Mouse (Mus musculus) lung, embryonic 14.5 days (tissue): ENCODE measurements around the gene Atp2a3. TPM values are rescaled to one million over a fixed set of nuclear protein-coding genes. Genes with fewer than 3 reads are reported as not detected.

Source experiments
- ATAC-seq: fragments of 200-750 bp; cut with Nextera tagmentation; 2 replicates; pipeline ENCODE4 v1.8.0; 2017; ENCODE audit warnings: mild to moderate bottlenecking, moderate TSS enrichment, moderate library complexity; ENCODE audit not compliant: insufficient read depth
- DNase-seq: peaks from one replicate; pipeline ENCODE4 v3.0.0-alpha.2; 2015
- H3K27ac ChIP-seq: fragments of 300-500 bp; sonication (generic); 2 replicates; pipeline ENCODE4 v1.5.1; 2014; ENCODE audit warnings: low read depth, mild to moderate bottlenecking, moderate library complexity
- H3K27me3 ChIP-seq: fragments of 300-500 bp; sonication (generic); 2 replicates; pipeline ENCODE4 v1.6.1; 2014; ENCODE audit warnings: low read length, control low read depth; ENCODE audit not compliant: insufficient read depth
- H3K36me3 ChIP-seq: fragments of 300-500 bp; sonication (generic); 2 replicates; pipeline ENCODE4 v1.6.1; 2014; ENCODE audit warnings: control low read depth; ENCODE audit not compliant: insufficient read depth
- H3K4me1 ChIP-seq: fragments of 300-500 bp; sonication (generic); 2 replicates; pipeline ENCODE4 v1.6.1; 2014; ENCODE audit warnings: antibody characterized with exemption, control low read depth; ENCODE audit not compliant: insufficient read depth
- H3K4me2 ChIP-seq: fragments of 300-500 bp; sonication (generic); 2 replicates; pipeline ENCODE4 v1.6.1; 2014; ENCODE audit warnings: mild to moderate bottlenecking
- H3K4me3 ChIP-seq: fragments of 300-500 bp; sonication (generic); 2 replicates; pipeline ENCODE4 v1.5.1; 2014; ENCODE audit warnings: low read depth, low read length
- H3K9ac ChIP-seq: fragments of 300-500 bp; sonication (generic); 2 replicates; pipeline ENCODE4 v1.6.1; 2014
- H3K9me3 ChIP-seq: fragments of 300-500 bp; sonication (generic); 2 replicates; pipeline ENCODE4 v1.6.1; 2016; ENCODE audit warnings: low read depth, low read length, control low read depth
- CTCF ChIP-seq: IDR thresholded peaks from 2 replicates; pipeline ENCODE4 v1.5.1; 2016; ENCODE audit warnings: antibody characterized with exemption, low read depth
- WGBS: fragments of 180-500 bp; shearing (Covaris S2); extraction: QIAGEN DNeasy Blood & Tissue Kit; methylation state at CpG from one replicate; pipeline ENCODE4 v1.1.7; 2014; 5-methylcytosine and 5-hydroxymethylcytosine counted together
- polyA plus RNA-seq: library from polyadenylated mRNA; unstranded; fragments of >200 nt; fragmentation: Nextera tagmentation; extraction: Ambion mirVana; gene quantifications from 2 replicates; pipeline ENCODE4 v1.2.1, GENCODE M21; 2014

Gene Atp2a3
- polyA plus RNA-seq, 1 experiment from 2014 or later, result 7.6 TPM

- Histone ChIP-seq H3K27me3 (no peaks in the 10 kb centered on the region), H3K4me3 (no peak overlapping the region), H3K9ac (no peak overlapping the region), H3K36me3 (peaks cover 17% of the 10 kb centered on the region; the same call in 1 of the 2 replicates), H3K27ac (no peak overlapping the region), H3K4me1 (no peaks in the 10 kb centered on the region), H3K9me3 (no peaks in the 10 kb centered on the region), H3K4me2 (no peak overlapping the region)
- no peak for ATAC-seq
- 54% methylated on average over 2 of the region's 2 CpGs for WGBS
- TF ChIP-seq CTCF, result no peak
- no peak for DNase-seq
These were observed 32.5 kb upstream of the Atp2a3 start for GRCm38 (mm10) chr11:72928516-72928915.

GRCm38 (mm10) chr11:72940208-72941143 is 20.5 kb upstream of the Atp2a3 start:
- ATAC-seq (peak; percentile 51; the same call in 1 of the 2 replicates), DNase-seq (peak; percentile 79)
- no peaks in the 10 kb centered on the region for H3K9me3 ChIP-seq
- H3K27me3 ChIP-seq, result no peaks in the 10 kb centered on the region
- peak; percentile 87 for TF ChIP-seq CTCF
- no peak overlapping the region for H3K27ac ChIP-seq
- H3K4me3 ChIP-seq, result peak overlapping the region; percentile 32
- 26% methylated on average over 20 of the region's 20 CpGs for WGBS
- H3K36me3 ChIP-seq, result no peaks in the 10 kb centered on the region
- peaks cover 15% of the 10 kb centered on the region for H3K4me1 ChIP-seq
- peak overlapping the region; percentile 29; the same call in 1 of the 2 replicates for H3K9ac ChIP-seq
- H3K4me2 ChIP-seq, result peak overlapping the region; percentile 52

GRCm38 (mm10) chr11:72944996-72945793 is 15.8 kb upstream of the Atp2a3 start:
- no peak overlapping the region for H3K9ac ChIP-seq
- H3K4me1 ChIP-seq, result peaks cover 35% of the 10 kb centered on the region
- peak; percentile 59 for DNase-seq
- H3K27me3 ChIP-seq, result no peaks in the 10 kb centered on the region
- peak overlapping the region; percentile 30 for H3K27ac ChIP-seq
- no peaks in the 10 kb centered on the region for H3K9me3 ChIP-seq
- H3K4me2 ChIP-seq, result peak overlapping the region; percentile 13; the same call in 1 of the 2 replicates
- H3K4me3 ChIP-seq, result no peak overlapping the region
- ATAC-seq, result peak; percentile 55; the same call in 1 of the 2 replicates
- H3K36me3 ChIP-seq, result no peaks in the 10 kb centered on the region
- 35% methylated on average over 7 of the region's 7 CpGs for WGBS
- no peak for TF ChIP-seq CTCF

GRCm38 (mm10) chr11:72945875-72946559 is 15.0 kb upstream of the Atp2a3 start:
- DNase-seq, result peak; percentile 56
- no peak for TF ChIP-seq CTCF
- H3K36me3 ChIP-seq, result no peaks in the 10 kb centered on the region
- H3K27ac ChIP-seq, result peak overlapping the region; percentile 30
- H3K4me3 ChIP-seq, result no peak overlapping the region
- peak; percentile 62 for ATAC-seq
- H3K9ac ChIP-seq, result no peak overlapping the region
- H3K4me2 ChIP-seq, result peak overlapping the region; percentile 2; the same call in 1 of the 2 replicates
- no peaks in the 10 kb centered on the region for H3K9me3 ChIP-seq
- no peaks in the 10 kb centered on the region for H3K27me3 ChIP-seq
- WGBS, result 13% methylated on average over 6 of the region's 6 CpGs
- peaks cover 32% of the 10 kb centered on the region for H3K4me1 ChIP-seq

GRCm38 (mm10) chr11:72946560-72947119 is 14.3 kb upstream of the Atp2a3 start:
- Histone ChIP-seq H3K36me3 (no peaks in the 10 kb centered on the region), H3K27me3 (no peaks in the 10 kb centered on the region), H3K27ac (peak overlapping the region; percentile 30; the same call in 1 of the 2 replicates), H3K9ac (no peak overlapping the region), H3K4me2 (no peak overlapping the region; the same call in 1 of the 2 replicates), H3K4me3 (no peak overlapping the region), H3K9me3 (no peaks in the 10 kb centered on the region), H3K4me1 (peaks cover 38% of the 10 kb centered on the region)
- DNase-seq, result peak; percentile 72
- 23% methylated on average over 6 of the region's 6 CpGs for WGBS
- no peak for TF ChIP-seq CTCF
- ATAC-seq, result no peak; the same call in 1 of the 2 replicates

GRCm38 (mm10) chr11:72947840-72948239 is 13.1 kb upstream of the Atp2a3 start:
- H3K27me3 ChIP-seq, result no peaks in the 10 kb centered on the region
- no peak overlapping the region for H3K4me2 ChIP-seq
- no peak for TF ChIP-seq CTCF
- DNase-seq (no peak), ATAC-seq (no peak)
- no peak overlapping the region for H3K27ac ChIP-seq
- H3K9ac ChIP-seq, result no peak overlapping the region
- H3K4me1 ChIP-seq, result peaks cover 50% of the 10 kb centered on the region
- H3K4me3 ChIP-seq, result no peak overlapping the region
- no peaks in the 10 kb centered on the region for H3K9me3 ChIP-seq
- H3K36me3 ChIP-seq, result no peaks in the 10 kb centered on the region
- 61% methylated on average over 11 of the region's 11 CpGs for WGBS
